Mouse (Mus musculus) bone marrow macrophage, adult 2 months (primary cell): ENCODE measurements around the gene Rpl38.

Source experiments
- CTCF ChIP-seq: IDR thresholded peaks from 2 replicates; pipeline ENCODE4 v1.5.1; 2012; ENCODE audit warnings: low read depth, mild to moderate bottlenecking, low read length, moderate library complexity
- POLR2A ChIP-seq: IDR thresholded peaks from 2 replicates; pipeline ENCODE4 v1.6.1; 2012; ENCODE audit warnings: mild to moderate bottlenecking, low read depth, low read length, borderline replicate concordance

DNA sequence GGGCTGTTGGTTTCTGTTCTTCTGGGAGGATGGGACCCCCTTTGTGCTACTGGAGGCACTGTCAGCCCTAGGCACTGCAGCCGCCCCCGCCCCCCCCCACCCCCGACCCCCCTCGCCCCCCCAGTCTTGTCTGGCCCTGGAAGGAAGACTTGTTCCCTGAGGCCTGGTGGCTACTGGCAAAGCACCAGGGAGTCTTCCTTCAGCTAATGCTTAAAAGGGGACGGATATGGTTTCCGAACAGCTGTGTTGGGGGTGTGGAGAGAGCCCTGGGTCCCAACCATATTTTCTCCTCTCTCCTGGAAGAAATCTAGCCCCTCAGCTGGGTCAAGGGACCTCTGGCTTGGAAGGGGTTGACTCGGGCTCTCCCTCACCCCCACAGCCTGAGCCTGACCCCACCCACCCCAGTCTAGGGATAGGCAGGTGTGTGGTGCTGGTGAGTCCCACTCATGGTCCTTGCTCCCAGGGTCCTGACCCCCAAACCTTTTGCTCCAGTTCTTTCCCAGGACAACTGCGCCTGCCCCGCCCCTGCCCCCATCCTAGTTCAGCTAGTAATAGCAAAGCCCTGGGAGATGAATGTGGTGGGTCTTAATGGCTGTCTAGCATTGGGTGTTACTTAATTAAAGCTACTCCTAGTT lies 8.7 kb downstream of the Rpl38 start:
- TF ChIP-seq CTCF (no peak), POLR2A (no peak)
